Mouse (Mus musculus) inflammation-experienced regulatory T-cells, adult 6 months (primary cell): ENCODE measurements around the gene Shc4. TPM values are rescaled to one million over a fixed set of nuclear protein-coding genes. Genes with fewer than 3 reads are reported as not detected.

Source experiments
- polyA plus RNA-seq, 3 experiments: library from polyadenylated mRNA; unstranded; fragments of 100-300 nt; shearing (Covaris generic); gene quantifications; one replicate each; pipeline ENCODE4 v1.2.1; 2017

The Shc4 gene
- polyA plus RNA-seq, 3 experiments from 2014 or later: 0.19 TPM; not detected in 2

Other genes with a start within 250 kb of the Shc4 start
- not detected for gene Gm9913, start 219.1 kb downstream of the Shc4 start, polyA plus RNA-seq
- not detected for gene Fbn1, start 216.2 kb downstream of the Shc4 start, polyA plus RNA-seq
- 1 to 10 TPM; 5.0 to 5.8 (median 5.8) TPM for gene Cep152, start 99.0 kb downstream of the Shc4 start, polyA plus RNA-seq
- gene Eid1, start 51.1 kb downstream of the Shc4 start, polyA plus RNA-seq: 1 to 10 TPM; 6.8 to 7.4 (median 6.8) TPM
- 10 to 100 TPM; 23.0 to 26.0 (median 24.1) TPM for gene Secisbp2l, start 58.7 kb upstream of the Shc4 start, polyA plus RNA-seq
- 10 to 100 TPM; 71.7 to 87.5 (median 71.8) TPM for gene Galk2, start 135.0 kb upstream of the Shc4 start, polyA plus RNA-seq
- 100 to 1,000 TPM in 1 of 3 experiments, 10 to 100 TPM in 2; 80.3 to 114 (median 87.5) TPM for gene Cops2, start 135.0 kb upstream of the Shc4 start, polyA plus RNA-seq